Mouse (Mus musculus): Measurements from ENCODE around the gene St3gal3.

Gene St3gal3

GRCm38 (mm10) chr4:118079195-118079594 is 55.5 kb downstream of the St3gal3 start:
- POLR2A ChIA-PET, result interaction anchor here in 3 of 4 experiments (0.7 to 1.7 kb wide), 7 partner anchors 19 to 142 kb away, joined by 3 to 5 read pairs (median 3); partner anchors contain the start of gene Kdm4a (in 1 of the 3)
- CTCF ChIA-PET, result interaction anchor here in 1 of 4 experiments (2.8 kb wide), 1 partner anchor 152 kb away, joined by 9 read pairs; no protein-coding TSS in a partner anchor

GRCm38 (mm10) chr4:118078576-118078975 is 56.1 kb downstream of the St3gal3 start:
- POLR2A ChIA-PET, result interaction anchor here in 2 of 4 experiments (0.8 to 1.7 kb wide), 5 partner anchors 18 to 123 kb away, joined by 3 to 5 read pairs (median 3); partner anchors contain the start of gene Kdm4a (in 1 of the 2)

GRCm38 (mm10) chr4:118077293-118077752 is 57.4 kb downstream of the St3gal3 start:
- ChIA-PET POLR2A (interaction anchor here in 3 of 4 experiments (0.6 to 1.5 kb wide), 8 partner anchors 17 to 1183 kb away, joined by 3 to 5 read pairs (median 3); no protein-coding TSS in a partner anchor), CTCF (interaction anchor here (0.6 to 2.8 kb wide), 13 partner anchors 9 to 662 kb away, joined by 3 to 9 read pairs (median 4); partner anchors contain the start of gene Kdm4a (in 1 of the 4))

More at GRCm38 (mm10) chr4:118078576-118078975, 56.1 kb downstream of the St3gal3 start:
- CTCF ChIA-PET, result interaction anchor here in 2 of 4 experiments (1.7 to 2.8 kb wide), 2 partner anchors 151 to 488 kb away, joined by 4 to 9 read pairs; no protein-coding TSS in a partner anchor

GRCm38 (mm10) chr4:118076648-118077047 is 58.1 kb downstream of the St3gal3 start:
- ChIA-PET POLR2A (interaction anchor here in 3 of 4 experiments (0.6 to 1.5 kb wide), 3 partner anchors 16 to 215 kb away, joined by 3 to 5 read pairs (median 4); no protein-coding TSS in a partner anchor), CTCF (interaction anchor here in 2 of 4 experiments (0.9 to 1.7 kb wide), 2 partner anchors 103 to 149 kb away, joined by 5 to 7 read pairs; partner anchors contain the start of gene Kdm4a (in 1 of the 2))

- ChIA-PET CTCF (interaction anchor here (0.7 to 2.3 kb wide), 5 partner anchors 8 to 148 kb away, joined by 3 to 15 read pairs (median 7); no protein-coding TSS in a partner anchor), POLR2A (interaction anchor here in 3 of 4 experiments (0.6 to 1.6 kb wide), 5 partner anchors 11 to 1049 kb away, joined by 3 to 5 read pairs (median 3); partner anchors contain the start of gene Kdm4a (in 1 of the 3))
Observed at GRCm38 (mm10) chr4:118075343-118075742, 59.4 kb downstream of the St3gal3 start.

- ChIA-PET POLR2A (interaction anchor here in 2 of 4 experiments (0.9 to 1.3 kb wide), 5 partner anchors 12 to 238 kb away, joined by 3 to 6 read pairs (median 3); no protein-coding TSS in a partner anchor), CTCF (interaction anchor here in 3 of 4 experiments (0.7 to 3.0 kb wide), 17 partner anchors 9 to 244 kb away, joined by 3 to 15 read pairs (median 4); partner anchors contain the start of gene Dph2 (in 1 of the 3))
Observed at GRCm38 (mm10) chr4:118074236-118074635, 60.5 kb downstream of the St3gal3 start.

GRCm38 (mm10) chr4:118073128-118073527 is 61.6 kb downstream of the St3gal3 start:
- ChIA-PET POLR2A (interaction anchor here in 2 of 4 experiments (0.9 to 3.5 kb wide), 11 partner anchors 10 to 146 kb away, joined by 3 to 19 read pairs (median 3); no protein-coding TSS in a partner anchor), CTCF (interaction anchor here (1.0 to 3.0 kb wide), 9 partner anchors 8 to 145 kb away, joined by 3 to 13 read pairs (median 8); partner anchors contain the start of gene Artn (in 1 of the 4))

- CTCF ChIA-PET, result interaction anchor here (1.0 to 3.0 kb wide), 11 partner anchors 8 to 213 kb away, joined by 3 to 13 read pairs (median 5); partner anchors contain the start of gene Artn (in 1 of the 4)
- POLR2A ChIA-PET, result interaction anchor here in 3 of 4 experiments (0.6 to 3.5 kb wide), 12 partner anchors 10 to 272 kb away, joined by 3 to 19 read pairs (median 4); partner anchors contain the start of gene Atp6v0b (in 1 of the 3)
Observed at GRCm38 (mm10) chr4:118071891-118072290, 62.8 kb downstream of the St3gal3 start.

- ChIA-PET POLR2A (interaction anchor here in 1 of 4 experiments (2.3 to 3.5 kb wide), 2 partner anchors 9 to 10 kb away, joined by 8 to 19 read pairs; no protein-coding TSS in a partner anchor), CTCF (interaction anchor here in 3 of 4 experiments (0.6 to 2.7 kb wide), 15 partner anchors 13 to 1788 kb away, joined by 3 to 13 read pairs (median 4); partner anchors contain the start of gene Artn (in 1 of the 3))
Observed at GRCm38 (mm10) chr4:118070255-118071234, 64.2 kb downstream of the St3gal3 start.

- CTCF ChIA-PET, result interaction anchor here in 3 of 4 experiments (1.0 to 2.0 kb wide), 4 partner anchors 12 to 134 kb away, joined by 3 to 7 read pairs (median 6); no protein-coding TSS in a partner anchor
- POLR2A ChIA-PET, result interaction anchor here (0.6 to 3.5 kb wide), 22 partner anchors 8 to 811 kb away, joined by 3 to 19 read pairs (median 4); partner anchors contain the start of genes Kdm4a (in 2 of the 4), Dph2 (in 1 of the 4) and Ipo13 (in 1 of the 4)
Observed at GRCm38 (mm10) chr4:118061809-118062463, 72.8 kb downstream of the St3gal3 start.

- ChIA-PET POLR2A (interaction anchor here in 2 of 4 experiments (0.6 to 3.5 kb wide), 22 partner anchors 7 to 225 kb away, joined by 3 to 19 read pairs (median 4); partner anchors contain the start of genes Kdm4a (in 2 of the 2) and Dph2 (in 1 of the 2)), CTCF (interaction anchor here in 2 of 4 experiments (1.0 to 2.0 kb wide), 2 partner anchors 13 to 23 kb away, joined by 3 to 5 read pairs; no protein-coding TSS in a partner anchor)
Observed at GRCm38 (mm10) chr4:118060915-118061530, 73.7 kb downstream of the St3gal3 start.

- CTCF ChIA-PET, result interaction anchor here in 1 of 4 experiments (0.8 kb wide), 1 partner anchor 132 kb away, joined by 3 read pairs; no protein-coding TSS in a partner anchor
- POLR2A ChIA-PET, result interaction anchor here in 2 of 4 experiments (0.6 to 3.5 kb wide), 14 partner anchors 9 to 224 kb away, joined by 3 to 19 read pairs (median 3); partner anchors contain the start of gene Kdm4a (in 1 of the 2)
Observed at GRCm38 (mm10) chr4:118059816-118060475, 74.8 kb downstream of the St3gal3 start.

- POLR2A ChIA-PET, result interaction anchor here in 3 of 4 experiments (0.5 to 2.6 kb wide), 5 partner anchors 15 to 135 kb away, joined by 3 to 11 read pairs (median 4); partner anchors contain the start of gene Kdm4a (in 1 of the 3)
- CTCF ChIA-PET, result interaction anchor here in 1 of 4 experiments (1.1 kb wide), 1 partner anchor 23 kb away, joined by 3 read pairs; no protein-coding TSS in a partner anchor
Observed at GRCm38 (mm10) chr4:118058116-118058677, 76.5 kb downstream of the St3gal3 start.

GRCm38 (mm10) chr4:118057076-118057475 is 77.6 kb downstream of the St3gal3 start:
- POLR2A ChIA-PET, result interaction anchor here in 3 of 4 experiments (0.6 to 2.6 kb wide), 7 partner anchors 20 to 225 kb away, joined by 3 to 11 read pairs (median 4); no protein-coding TSS in a partner anchor
- CTCF ChIA-PET, result interaction anchor here in 3 of 4 experiments (0.5 to 1.3 kb wide), 4 partner anchors 21 to 533 kb away, joined by 3 to 5 read pairs (median 4); no protein-coding TSS in a partner anchor

GRCm38 (mm10) chr4:118054615-118055014 is 80.1 kb downstream of the St3gal3 start:
- POLR2A ChIA-PET, result interaction anchor here in 3 of 4 experiments (0.5 to 3.0 kb wide), 25 partner anchors 7 to 1034 kb away, joined by 3 to 23 read pairs (median 4); partner anchors contain the start of gene Kdm4a (in 2 of the 3)
- CTCF ChIA-PET, result interaction anchor here in 3 of 4 experiments (0.5 to 1.9 kb wide), 6 partner anchors 16 to 196 kb away, joined by 3 to 4 read pairs (median 3); partner anchors contain the start of gene Artn (in 1 of the 3)

All from embryonic stem cell, embryonic (primary cell).